Mouse (Mus musculus) left cerebral cortex, postnatal 10 days (tissue): ENCODE measurements around the gene Ppid. TPM values are rescaled to one million over a fixed set of nuclear protein-coding genes. Genes with fewer than 3 reads are reported as not detected.

Source experiments
- DNase-seq, 2 experiments: peaks; one replicate each; pipeline ENCODE4 v3.0.0; 2021 to 2022; ENCODE audit warnings: low spot score in 2 of 2, mixed read lengths in 1 of 2; ENCODE audit errors: extremely low spot score in 1 of 2
- intact Hi-C: fragments of 180-260 bp; cut with DNase I; formaldehyde crosslinking; loops from one replicate; pipeline ENCODE4 v1.15.1; 2025
- total RNA-seq, 2 experiments: library from RNA; stranded (reverse); gene quantifications; 2 replicates each; pipeline ENCODE4 v1.2.3; 2021

Gene Ppid
- total RNA-seq: 10 to 100 TPM; 66.0 to 68.2 TPM

DNA sequence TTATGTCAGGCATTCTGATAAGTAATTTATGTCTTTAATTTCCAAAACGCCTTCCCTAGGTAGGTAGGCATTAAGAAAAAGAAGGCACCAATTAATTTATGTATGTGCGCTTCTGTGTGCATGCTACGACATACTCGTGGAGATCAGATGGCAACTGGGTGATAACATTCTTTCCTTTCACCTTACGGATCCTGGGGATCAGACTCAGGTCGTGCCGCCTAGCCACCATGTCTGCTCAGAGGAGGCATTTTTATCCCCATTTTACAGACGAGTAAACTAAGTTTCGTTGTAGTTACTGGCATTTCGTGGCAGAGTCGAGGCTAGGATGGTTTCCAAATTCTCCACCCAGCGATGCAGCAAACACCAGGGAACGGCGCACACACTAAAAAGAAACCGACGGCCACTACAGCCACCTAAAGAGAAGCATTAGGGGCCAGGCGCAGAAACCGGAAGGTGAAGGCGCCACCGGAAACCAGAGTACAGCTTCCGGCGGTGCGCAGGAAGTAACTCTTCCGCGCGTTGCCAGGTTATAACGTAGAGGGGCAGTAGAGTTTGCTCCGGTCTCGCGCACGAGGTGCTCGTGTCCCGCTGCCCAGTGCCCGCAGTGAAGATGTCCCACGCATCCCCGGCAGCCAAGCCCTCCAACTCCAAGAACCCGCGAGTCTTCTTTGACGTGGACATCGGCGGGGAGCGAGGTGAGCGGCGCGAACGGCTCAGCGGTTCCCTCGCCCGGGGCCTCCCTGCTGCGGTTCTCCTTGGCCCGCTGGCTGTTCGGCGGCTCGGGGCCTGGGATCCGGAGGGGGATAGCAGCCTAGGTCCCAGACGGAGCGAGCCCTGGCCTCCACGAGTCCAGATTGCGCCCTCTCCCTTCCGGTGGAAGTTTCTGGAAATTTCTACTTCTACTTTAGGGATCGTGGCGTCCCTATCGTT lies at the start of gene Ppid:
Gene Ppid (plus strand): TSS at position 480 of the 930 bp plus-strand sequence.
- DNase-seq: peak; percentile 71 to 87
- intact Hi-C loops: loop anchor here (5.0 kb wide), 1 partner anchor 634 kb away; no protein-coding TSS in a partner anchor

DNA sequence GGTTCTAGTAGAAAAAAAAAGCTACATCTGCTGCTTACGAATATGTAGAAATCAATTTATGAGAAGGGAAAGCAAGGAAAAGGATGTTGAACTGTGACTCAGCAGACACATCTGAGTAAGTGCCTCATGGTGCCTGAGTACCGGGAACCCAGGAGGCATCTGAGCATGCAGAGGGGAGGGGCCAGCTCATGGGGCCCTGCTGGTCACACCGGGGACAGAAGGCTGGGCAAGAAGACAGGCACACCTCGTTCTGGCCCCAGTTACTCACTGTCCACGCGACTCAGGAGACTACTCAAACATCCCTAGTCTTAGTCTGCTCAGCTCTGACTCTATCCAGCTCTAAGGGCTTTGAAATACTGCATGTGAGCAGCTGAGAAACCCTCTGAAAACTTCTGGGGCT lies 48.6 kb upstream of the Ppid start:
- intact Hi-C loops: no loop called here
- DNase-seq: no peak

DNA sequence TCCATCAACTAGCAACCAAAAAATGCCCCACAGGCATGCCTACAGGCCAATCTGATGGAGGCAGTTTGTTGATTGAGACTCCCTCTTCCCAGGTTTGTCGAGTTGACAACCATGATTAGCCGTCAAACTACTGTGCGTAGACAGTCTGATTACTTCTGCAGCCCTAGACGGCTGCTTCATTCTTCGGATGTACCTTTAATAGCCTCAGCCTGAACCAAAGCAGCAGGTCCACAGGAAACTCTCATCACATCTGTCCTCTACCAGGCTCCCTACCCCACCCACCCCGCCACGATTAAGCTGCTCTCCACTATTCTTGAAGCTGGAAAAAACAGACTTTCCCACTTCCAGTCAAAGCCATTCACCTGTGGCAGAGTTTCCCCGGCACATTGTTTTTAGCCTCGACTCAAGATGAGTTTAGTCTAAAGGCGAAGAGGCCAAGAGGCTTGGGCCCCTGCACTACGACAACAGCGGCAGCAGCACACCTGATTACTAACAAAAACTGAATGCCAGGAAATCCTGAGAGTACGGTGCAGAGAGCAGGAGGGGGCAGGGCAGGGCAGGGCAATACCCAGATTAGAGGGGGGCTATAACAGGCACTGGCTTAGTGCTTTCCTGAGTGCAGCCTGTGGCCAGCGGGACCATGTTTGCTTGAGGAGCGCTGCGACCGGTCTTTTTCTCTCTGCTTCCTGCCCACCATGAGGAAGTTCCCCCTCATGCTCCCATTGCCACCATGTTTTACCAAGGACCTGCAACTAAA lies 42.3 kb upstream of the Ppid start:
- peak in 1 of 2 experiments; percentile 41 for DNase-seq
- intact Hi-C loops: no loop called here

DNA sequence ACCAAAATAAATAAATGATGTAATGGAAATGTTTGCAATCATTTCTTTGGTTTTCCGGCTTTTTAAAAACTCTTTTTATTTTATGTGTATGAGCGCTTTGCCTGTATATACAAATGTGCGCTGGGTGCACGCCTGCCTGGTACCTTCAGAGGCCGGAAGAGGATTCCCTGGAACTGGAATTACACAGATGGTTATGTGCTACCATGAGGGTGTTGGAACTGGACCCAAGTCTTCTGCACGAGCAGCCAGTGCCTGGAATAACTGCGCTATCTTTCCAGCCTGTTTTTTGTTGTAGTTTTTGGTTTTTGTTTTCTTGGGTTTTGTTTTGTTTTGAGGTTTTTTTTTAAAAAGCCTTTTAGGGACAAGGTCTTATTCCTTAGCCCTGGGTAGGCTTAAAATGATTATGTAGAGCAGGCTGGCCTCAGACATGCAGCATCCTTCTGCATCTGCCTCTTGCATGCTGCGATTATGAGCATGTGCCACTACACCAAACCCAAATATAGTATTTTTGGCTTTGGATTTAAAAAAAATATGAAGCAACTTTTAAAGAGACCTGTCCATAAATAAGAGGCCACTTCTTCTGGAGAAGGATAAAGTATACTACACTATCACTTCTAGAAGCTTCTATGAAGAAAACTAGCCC lies 41.3 kb upstream of the Ppid start:
- intact Hi-C loops: no loop called here
- DNase-seq: no peak

DNA sequence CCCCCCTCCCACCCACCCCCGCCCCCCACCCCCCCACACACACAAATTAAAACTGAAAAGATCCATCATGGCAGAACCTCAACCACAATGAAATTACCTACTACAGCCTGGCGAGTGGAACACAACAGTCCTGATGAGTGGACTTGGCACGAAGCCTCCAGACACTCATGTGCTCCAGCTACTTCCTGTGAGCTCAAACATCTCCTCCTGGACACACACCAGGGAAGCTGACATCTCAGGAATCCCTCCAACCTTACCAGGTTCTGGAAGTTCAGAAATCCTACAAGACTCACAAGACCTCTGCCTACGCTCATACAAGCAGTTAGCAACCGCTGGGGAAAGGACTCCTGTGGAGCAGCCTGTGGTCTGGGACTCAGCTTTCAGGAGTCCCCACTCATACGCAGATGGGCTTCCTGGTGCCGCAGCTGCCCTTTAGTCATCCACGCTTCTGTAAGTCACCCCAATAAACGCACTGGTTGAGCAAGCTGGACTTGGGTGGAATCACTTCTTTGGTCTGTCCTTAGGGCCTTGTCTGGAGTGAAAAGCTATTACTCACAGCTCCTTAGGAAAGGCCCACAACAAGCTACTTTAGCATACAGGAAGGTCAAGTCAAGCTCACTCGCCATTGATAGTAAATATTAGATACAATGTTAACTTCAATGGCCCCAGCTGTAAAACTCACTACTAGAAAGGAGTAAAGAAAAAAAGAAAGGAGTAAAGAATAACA lies 39.2 kb upstream of the Ppid start:
- DNase-seq: peak in 1 of 2 experiments; percentile 37
- intact Hi-C loops: no loop called here

DNA sequence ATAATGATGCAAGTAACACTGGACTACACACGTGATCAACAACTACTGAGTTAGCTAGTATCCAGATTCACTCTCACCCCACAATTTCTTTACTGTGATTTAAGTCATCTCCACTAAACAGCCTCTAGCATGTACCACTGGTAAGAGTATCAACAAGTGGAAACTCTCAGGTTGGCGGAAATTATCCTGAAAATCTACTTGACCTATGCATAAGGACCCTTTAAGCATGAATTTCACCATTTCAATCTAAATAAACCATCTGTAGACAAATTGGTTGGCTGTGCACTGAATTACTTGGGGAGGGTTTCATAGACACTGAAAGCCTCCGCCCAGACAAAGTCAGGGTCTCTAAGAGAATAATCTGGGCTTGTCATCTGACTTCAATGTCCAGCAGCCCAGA lies 37.4 kb upstream of the Ppid start:
- intact Hi-C loops: no loop called here
- no peak for DNase-seq

DNA sequence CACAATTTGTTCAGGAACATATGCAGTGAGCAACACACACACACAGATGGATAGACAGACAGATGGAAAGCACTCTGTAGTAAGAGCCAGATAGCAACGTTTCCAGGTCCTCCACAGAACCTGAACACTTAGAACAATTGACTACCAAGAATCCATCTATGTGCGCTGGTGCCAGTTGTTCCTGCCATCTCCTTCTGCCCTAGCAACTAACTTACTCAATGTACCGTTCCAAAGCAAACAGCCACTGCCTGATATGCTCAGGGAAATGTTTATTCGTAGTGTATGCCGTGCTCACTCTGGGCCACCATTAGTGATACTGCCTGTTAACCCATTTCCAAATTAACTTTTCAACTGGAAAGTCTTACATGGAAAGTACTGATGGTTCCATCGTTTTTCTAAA lies 36.1 kb upstream of the Ppid start:
- no peak for DNase-seq
- intact Hi-C loops: no loop called here

DNA sequence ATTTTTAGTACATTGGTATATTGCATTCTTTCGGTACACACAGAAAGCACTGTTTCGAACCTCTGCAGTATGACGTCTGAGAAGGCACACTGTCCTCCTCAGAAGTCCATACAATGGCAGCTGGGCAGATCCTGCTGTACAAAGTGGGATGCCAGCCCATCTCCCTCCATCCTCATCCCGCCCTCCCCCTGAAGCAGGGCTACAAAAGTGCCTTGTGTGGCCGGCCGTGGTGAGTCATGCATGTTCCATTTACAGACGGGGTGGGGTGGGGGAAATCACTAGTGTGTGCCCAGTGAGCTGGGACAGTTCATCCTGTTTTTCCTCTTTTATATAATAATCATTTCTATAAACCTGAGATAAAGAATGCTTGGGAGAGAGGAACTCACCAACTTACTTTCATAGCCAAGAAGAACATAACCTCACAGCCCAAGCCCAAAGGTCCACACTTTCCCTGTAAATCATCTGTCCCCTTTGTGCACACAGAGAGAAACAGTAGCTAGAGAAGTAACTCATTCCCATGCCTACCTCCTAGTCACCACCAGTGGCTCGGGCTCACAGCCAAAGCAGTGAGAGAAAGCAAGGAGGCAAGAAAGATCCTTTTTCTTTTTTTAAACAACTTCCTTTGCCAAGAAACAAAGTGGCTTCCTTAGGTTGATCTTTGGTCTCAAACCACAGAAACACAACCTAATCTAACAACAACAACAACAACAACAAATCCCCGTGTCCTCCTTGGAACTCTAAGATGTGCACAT lies 31.9 kb upstream of the Ppid start:
- DNase-seq: peak; percentile 42 to 75
- intact Hi-C loops: no loop called here

DNA sequence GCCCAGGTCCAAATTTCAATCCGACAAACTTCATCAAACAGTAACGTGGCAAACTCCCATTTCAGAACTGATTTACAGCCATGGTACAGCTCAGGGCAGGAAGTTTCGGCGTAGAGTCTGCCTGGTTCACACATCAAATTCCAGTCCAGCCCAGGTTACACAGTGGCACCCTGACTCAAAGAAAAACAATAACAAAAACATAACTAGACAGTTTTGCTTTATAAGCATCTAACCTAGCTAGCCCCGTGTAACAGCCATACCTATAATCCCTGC lies 31.4 kb upstream of the Ppid start:
- no peak for DNase-seq
- intact Hi-C loops: loop anchor here (10.0 kb wide), 1 partner anchor 275 kb away; the partner anchor contains the start of gene Rapgef2

DNA sequence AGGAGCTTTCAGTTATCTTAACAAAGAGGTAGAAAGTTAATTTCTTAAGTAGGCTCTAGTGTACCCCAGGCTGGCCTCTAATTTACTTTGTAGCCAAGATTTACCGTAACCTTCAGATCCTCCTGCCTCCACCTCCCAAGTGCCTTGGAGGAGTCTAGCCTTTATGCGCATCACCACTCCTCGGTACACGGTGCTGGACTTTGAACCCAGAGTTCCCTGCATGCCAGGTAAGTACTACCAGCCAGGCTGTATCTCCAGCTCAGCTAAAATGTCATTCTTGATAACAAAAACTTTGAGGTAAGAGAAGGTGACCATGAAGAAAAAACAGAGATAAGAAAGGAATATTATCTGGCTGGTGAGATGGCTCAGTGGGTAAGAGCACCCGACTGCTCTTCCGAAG lies 30.6 kb upstream of the Ppid start:
- intact Hi-C loops: loop anchor here (10.0 kb wide), 1 partner anchor 276 kb away; the partner anchor contains the start of gene Rapgef2
- DNase-seq: no peak

DNA sequence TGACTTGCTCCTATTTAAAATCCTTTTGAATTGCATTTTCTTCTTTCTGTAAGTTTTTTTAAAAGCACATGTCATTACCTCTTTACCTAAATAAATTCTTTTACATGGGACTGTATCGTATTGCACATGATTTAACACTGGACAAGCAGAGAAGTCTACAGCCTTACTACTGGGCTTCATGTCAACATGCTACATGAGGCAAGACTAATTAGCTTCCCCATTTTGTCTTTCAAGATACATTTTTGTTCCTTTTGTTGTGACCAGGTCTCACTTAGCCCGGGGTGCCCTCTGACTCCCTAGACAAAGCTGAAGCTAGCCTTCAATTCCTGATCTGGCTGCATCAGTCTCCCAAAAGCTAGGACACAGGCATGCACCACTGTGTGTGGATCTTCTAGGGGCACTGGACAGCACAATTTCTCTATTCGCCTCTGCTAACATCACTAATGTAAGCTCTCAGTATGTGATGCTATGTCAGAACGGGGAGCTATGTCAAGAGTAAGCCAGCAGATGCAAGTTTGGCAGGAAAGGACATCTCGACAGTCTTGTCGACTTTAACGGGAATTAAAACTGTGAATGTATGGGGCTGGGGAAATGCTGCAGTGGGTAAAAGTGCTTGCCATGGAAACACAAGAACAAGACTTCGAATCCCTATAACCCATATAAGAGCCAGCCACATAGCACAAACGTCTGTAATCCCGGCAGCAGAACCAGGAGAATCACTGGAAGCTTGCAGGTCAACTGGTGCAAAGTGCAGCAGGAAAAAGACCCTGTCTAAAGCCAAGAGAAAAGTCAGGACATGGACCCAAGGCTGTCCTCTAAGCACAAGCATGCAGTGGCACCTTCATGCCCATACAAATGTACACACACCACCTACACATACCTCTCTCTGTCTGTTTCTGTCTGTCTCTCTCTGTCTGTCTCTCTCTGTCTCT lies 29.1 kb upstream of the Ppid start:
- no peak for DNase-seq
- intact Hi-C loops: loop anchor here (10.0 kb wide), 1 partner anchor 277 kb away; the partner anchor contains the start of gene Rapgef2

DNA sequence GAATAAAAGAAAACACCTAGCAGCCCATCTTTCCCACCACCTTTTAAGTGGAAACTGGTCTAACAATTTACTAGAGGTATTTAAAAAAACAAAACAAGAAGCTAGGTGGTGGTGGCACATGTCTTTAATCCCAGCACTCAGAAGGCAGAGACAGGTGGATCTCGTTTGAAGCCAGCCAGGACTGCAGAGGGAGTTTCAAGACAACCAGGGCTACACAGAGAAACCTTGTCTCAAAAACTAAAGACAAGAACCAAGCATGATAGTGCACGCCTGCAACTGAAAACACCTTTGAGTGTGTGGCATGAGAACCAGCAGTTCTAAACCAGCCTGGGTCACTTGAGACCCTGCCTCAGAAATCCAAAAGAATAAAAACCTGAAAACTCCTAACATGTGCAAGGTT lies 27.6 kb upstream of the Ppid start:
- DNase-seq: no peak
- intact Hi-C loops: loop anchor here (10.0 kb wide), 1 partner anchor 279 kb away; the partner anchor contains the start of gene Rapgef2

DNA sequence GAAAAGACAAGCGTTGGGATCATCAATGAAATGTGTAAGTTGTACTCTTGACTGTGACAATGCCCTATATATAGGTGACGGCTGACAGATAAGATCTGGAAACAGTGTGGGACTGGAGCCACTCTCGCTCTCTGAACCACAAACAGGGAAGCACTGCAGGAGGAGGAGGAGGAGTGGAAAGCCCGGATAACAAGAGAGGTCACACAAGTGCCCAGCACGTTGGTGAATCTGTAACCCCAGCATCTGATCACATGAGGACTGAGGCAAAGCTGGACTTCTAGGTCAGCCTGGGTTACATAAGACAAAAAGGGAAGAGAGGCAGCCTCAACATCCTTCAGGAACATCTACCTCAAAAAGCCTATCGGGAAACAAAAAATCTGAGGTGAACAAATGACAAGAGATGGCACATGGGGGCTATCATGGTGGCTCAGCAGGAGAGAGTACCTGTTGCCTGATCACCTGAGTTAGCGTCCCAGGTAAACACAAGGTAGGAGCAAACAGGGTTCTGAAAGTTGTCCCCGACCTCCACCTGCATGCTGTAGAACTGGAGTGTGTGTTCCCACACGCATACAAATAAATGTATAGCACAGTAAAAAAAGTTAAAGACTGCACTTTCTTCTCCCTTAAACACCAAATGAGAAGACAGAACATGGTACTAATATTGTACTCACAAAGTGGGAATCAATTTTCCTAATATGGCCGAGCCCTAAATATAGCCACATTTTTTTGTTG lies 26.1 kb upstream of the Ppid start:
- DNase-seq: no peak
- intact Hi-C loops: loop anchor here (5.0 to 10.0 kb wide), 2 partner anchors 48 to 280 kb away; partner anchors contain the start of gene Rapgef2

DNA sequence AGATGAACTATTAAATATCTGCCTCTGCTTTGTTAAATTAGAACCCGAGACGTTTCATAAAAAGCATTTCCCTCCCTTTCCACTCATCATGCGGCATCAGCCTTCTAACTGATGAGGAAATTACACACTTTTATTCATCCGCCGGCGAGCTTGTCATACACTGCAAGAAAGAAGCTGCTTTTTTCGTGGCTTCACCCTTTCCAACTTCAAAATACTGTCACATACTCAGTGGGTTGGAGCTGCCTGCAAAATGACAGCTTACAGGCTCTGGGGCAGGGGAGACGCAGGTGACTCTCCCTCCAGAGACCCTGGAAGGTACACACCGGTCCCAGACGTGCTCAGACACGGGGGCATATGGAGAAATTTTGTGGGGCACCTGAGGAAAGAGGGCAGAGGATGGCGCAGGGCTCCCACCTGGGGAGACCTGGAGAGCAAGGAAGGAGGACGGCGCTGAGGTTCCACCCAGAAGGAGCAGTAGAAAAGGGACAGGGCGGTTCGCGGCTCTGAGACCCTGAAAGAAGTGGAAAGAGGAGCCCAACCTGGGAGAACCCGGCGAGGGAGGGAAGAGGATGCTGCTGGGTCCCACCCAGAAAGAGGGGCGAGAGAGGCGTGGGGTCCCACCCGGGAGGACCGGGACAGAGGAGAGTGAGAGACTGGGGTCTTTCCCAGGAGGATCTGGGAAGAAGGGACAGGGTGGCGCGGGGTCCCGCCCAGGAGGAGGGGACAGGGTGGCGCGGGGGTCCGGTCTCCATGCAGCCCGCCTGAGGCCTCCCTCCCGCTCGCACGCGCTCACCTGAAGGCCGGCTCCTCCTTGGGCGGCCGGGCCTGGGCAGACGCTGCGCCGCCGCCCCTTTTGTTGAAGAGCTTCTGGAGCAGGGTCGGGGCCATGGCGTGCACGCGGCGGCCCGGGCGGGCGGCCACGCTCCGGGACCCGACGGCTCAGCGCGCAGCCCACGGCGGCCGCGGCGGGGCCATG lies 24.1 kb upstream of the Ppid start:
- DNase-seq: peak in 1 of 2 experiments; percentile 68
- intact Hi-C loops: loop anchor here (5.0 to 10.0 kb wide), 2 partner anchors 50 to 282 kb away; partner anchors contain the start of gene Rapgef2

DNA sequence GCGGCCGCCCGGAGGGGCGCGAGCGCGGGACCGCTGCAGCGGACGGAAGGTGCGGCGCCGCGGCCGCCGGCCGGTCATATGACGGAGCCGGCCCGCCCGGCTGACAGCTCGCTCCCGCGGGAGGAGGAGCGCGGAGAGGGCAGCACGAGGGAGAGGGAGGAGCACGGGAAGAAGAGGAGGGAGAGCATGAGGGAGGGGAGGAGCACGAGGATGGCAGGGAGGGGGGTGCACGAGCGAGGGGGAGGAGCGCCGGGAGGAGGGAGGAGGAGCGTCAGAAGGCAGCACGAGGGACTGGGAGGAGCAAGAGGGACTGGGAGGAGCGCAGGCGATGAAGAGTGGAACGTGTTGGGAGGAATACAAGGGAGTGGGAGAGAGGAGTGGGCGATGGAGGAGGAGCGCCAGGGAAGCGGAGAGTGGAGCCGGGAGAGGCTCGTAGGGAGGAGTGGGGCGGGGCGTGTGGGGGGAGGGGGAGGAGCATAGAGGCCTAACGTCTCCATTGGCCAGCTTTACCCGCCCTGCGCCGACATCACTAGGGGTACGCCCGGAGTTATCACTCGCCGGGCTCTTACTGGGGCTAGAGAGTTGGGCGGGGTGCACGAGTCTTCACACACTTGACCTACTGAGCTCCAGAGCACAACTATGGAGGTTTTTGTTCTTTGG lies 23.3 kb upstream of the Ppid start, which contains the start of gene Fnip2:
Gene Fnip2 (minus strand): TSS at position 94 of the 660 bp plus-strand sequence.
- DNase-seq: peak; percentile 88 to 93

More for the DNA sequence above, 23.3 kb upstream of the Ppid start, which contains the start of gene Fnip2:
- intact Hi-C loops: loop anchor here (5.0 to 10.0 kb wide), 2 partner anchors 51 to 283 kb away; partner anchors contain the start of gene Rapgef2
